Comparison of ENCODE assay signal across 20 mouse cellular contexts in genomic region chr10:58802391-58802790, GRCm38 (mm10). TPM values are rescaled to one million over a fixed set of nuclear protein-coding genes. Genes with fewer than 3 reads are reported as not detected.
"Had no signal": no experiment of that assay in that cellular context is flagged by ENCODE, and none has a peak within 500 bp of the region (broad histone marks: within the 10 kb centered on the region; RNA-seq: fewer than 3 reads in every experiment).

No protein-coding gene starts in this region.

- ATAC-seq: liver, postnatal 0 days; midbrain, embryonic 13.5 days; midbrain, embryonic 15.5 days had no signal

- H3K27me3 ChIP-seq: liver, embryonic 15.5 days; midbrain, embryonic 15.5 days; neural tube, embryonic 13.5 days; neural tube, embryonic 15.5 days had no signal

- DNase-seq: liver, postnatal 0 days; lung, adult 2 months; lung, postnatal 10 days; retina, postnatal 1 day; right cerebral cortex, adult 18-20 months; right cerebral cortex, postnatal 25 days; right cerebral cortex, postnatal 4 days; spleen, adult 18-20 months; thymus, adult 18-20 months; thymus, postnatal 14 days; thymus, postnatal 36 days had no signal

- H3K27ac ChIP-seq: liver, embryonic 15.5 days; macrophage; midbrain, embryonic 13.5 days; midbrain, embryonic 15.5 days; neural tube, embryonic 13.5 days; neural tube, embryonic 15.5 days had no signal

- H3K36me3 ChIP-seq: liver, embryonic 15.5 days; midbrain, embryonic 13.5 days; midbrain, embryonic 15.5 days; neural tube, embryonic 13.5 days; neural tube, embryonic 15.5 days had no signal

- H3K4me3 ChIP-seq: liver, embryonic 15.5 days; megakaryocyte, embryonic 14.5 days; midbrain, embryonic 13.5 days; midbrain, embryonic 15.5 days; myocyte; neural tube, embryonic 13.5 days; neural tube, embryonic 15.5 days had no signal

- H3K9me3 ChIP-seq: liver, embryonic 15.5 days; megakaryocyte, embryonic 14.5 days; midbrain, embryonic 13.5 days; midbrain, embryonic 15.5 days; neural tube, embryonic 13.5 days; neural tube, embryonic 15.5 days had no signal

- H3K4me1 ChIP-seq: liver, embryonic 15.5 days; megakaryocyte, embryonic 14.5 days; midbrain, embryonic 13.5 days; midbrain, embryonic 15.5 days had no signal

- H3K9ac ChIP-seq: liver, embryonic 15.5 days; liver, postnatal 0 days; midbrain, embryonic 13.5 days; midbrain, embryonic 15.5 days; neural tube, embryonic 13.5 days; neural tube, embryonic 15.5 days had no signal

- H3K4me2 ChIP-seq: liver, embryonic 15.5 days; midbrain, embryonic 11.5 days; midbrain, embryonic 13.5 days; midbrain, embryonic 15.5 days; neural tube, embryonic 13.5 days; neural tube, embryonic 15.5 days had no signal

RNA-seq across cellular contexts. Expression of gene Sh3rf3, which starts 10.8 kb away (rescaled TPM):
- polyA plus RNA-seq: liver, postnatal 0 days; macrophage had no signal
